Mouse (Mus musculus): Measurements from ENCODE around the gene Babam2.

Babam2 gene

GRCm38 (mm10) chr5:32077139-32077538 is 379.7 kb downstream of the Babam2 start:
- in situ Hi-C loops (cut with MboI): no loop called here

- in situ Hi-C loops (cut with MboI): no loop called here
Observed at GRCm38 (mm10) chr5:32078986-32079385, 381.5 kb downstream of the Babam2 start.

GRCm38 (mm10) chr5:32080490-32081219 is 383.2 kb downstream of the Babam2 start:
- in situ Hi-C loops (cut with MboI): no loop called here

- in situ Hi-C loops (cut with MboI): no loop called here
Observed at GRCm38 (mm10) chr5:32084401-32084804, 386.9 kb downstream of the Babam2 start.

GRCm38 (mm10) chr5:32085566-32085965 is 388.1 kb downstream of the Babam2 start:
- in situ Hi-C loops (cut with MboI): no loop called here

GRCm38 (mm10) chr5:32085971-32086370 is 388.5 kb downstream of the Babam2 start:
- in situ Hi-C loops (cut with MboI): no loop called here

- in situ Hi-C loops (cut with MboI): no loop called here
Observed at GRCm38 (mm10) chr5:32086526-32087090, 389.1 kb downstream of the Babam2 start.

GRCm38 (mm10) chr5:32089481-32089880 is 392.0 kb downstream of the Babam2 start:
- in situ Hi-C loops (cut with MboI): no loop called here

GRCm38 (mm10) chr5:32092281-32092680 is 394.8 kb downstream of the Babam2 start:
- in situ Hi-C loops (cut with MboI): no loop called here

GRCm38 (mm10) chr5:32098691-32099090 is 401.2 kb downstream of the Babam2 start:
- in situ Hi-C loops (cut with MboI): no loop called here

GRCm38 (mm10) chr5:32102484-32102883 is 405.0 kb downstream of the Babam2 start:
- in situ Hi-C loops (cut with MboI): no loop called here

- in situ Hi-C loops (cut with MboI): no loop called here
Observed at GRCm38 (mm10) chr5:32102971-32103431, 405.5 kb downstream of the Babam2 start.

GRCm38 (mm10) chr5:32103545-32103944 is 406.1 kb downstream of the Babam2 start:
- in situ Hi-C loops (cut with MboI): no loop called here

GRCm38 (mm10) chr5:32104119-32104990 is 406.9 kb downstream of the Babam2 start:
- in situ Hi-C loops (cut with MboI): no loop called here

- in situ Hi-C loops (cut with MboI): no loop called here
Observed at GRCm38 (mm10) chr5:32106473-32107140, 409.1 kb downstream of the Babam2 start.

- in situ Hi-C loops (cut with MboI): no loop called here
Observed at GRCm38 (mm10) chr5:32110651-32111050, 413.2 kb downstream of the Babam2 start.

- in situ Hi-C loops (cut with MboI): no loop called here
Observed at GRCm38 (mm10) chr5:32112206-32112916, 414.9 kb downstream of the Babam2 start.

- in situ Hi-C loops (cut with MboI): no loop called here
Observed at GRCm38 (mm10) chr5:32120901-32121376, 423.5 kb downstream of the Babam2 start.

GRCm38 (mm10) chr5:32121936-32122335 is 424.5 kb downstream of the Babam2 start:
- in situ Hi-C loops (cut with MboI): no loop called here

- in situ Hi-C loops (cut with MboI): no loop called here
Observed at GRCm38 (mm10) chr5:32122363-32122762, 424.9 kb downstream of the Babam2 start.

GRCm38 (mm10) chr5:32124957-32125356 is 427.5 kb downstream of the Babam2 start:
- in situ Hi-C loops (cut with MboI): no loop called here

All from mature B cell (primary cell).